Mouse (Mus musculus) erythroblast, embryonic 14.5 days (primary cell): ENCODE data around the gene Stard5.

ENCODE experiments used
- GATA1 ChIP-seq: IDR thresholded peaks from 2 replicates; pipeline ENCODE4 v1.6.1; 2012; ENCODE audit warnings: low read length, inconsistent platforms, mixed read lengths
- TAL1 ChIP-seq: IDR thresholded peaks from 3 replicates; pipeline ENCODE4 v1.6.1; 2012; ENCODE audit warnings: low read length, inconsistent platforms, mixed read lengths

GRCm38 (mm10) chr7:83604180-83604944 lies 27.4 kb upstream of the Stard5 start:
- TF ChIP-seq GATA1 = no peak
- no peak for TF ChIP-seq TAL1
